Mouse (Mus musculus) cerebellum, adult 2 months (tissue): ENCODE measurements at regions not wholly inside any gene's neighbourhood (a gene's known extent, or its start where the extent isn't known, plus 50 kb on each side); places are given as distances from the start of the nearest gene placed in this dataset.

Experiments
- CTCF ChIP-seq: fragments of 200-500 bp; IDR thresholded peaks from 2 replicates; pipeline ENCODE4 v1.5.1; 2011; ENCODE audit warnings: low read depth, mild to moderate bottlenecking, control low read depth, low read length, moderate library complexity, borderline replicate concordance; ENCODE audit not compliant: insufficient read depth
- POLR2A ChIP-seq: fragments of 200-500 bp; IDR thresholded peaks from 2 replicates; pipeline ENCODE4 v1.6.1; 2011; ENCODE audit warnings: low read length, control low read depth, borderline replicate concordance; ENCODE audit not compliant: insufficient read depth

DNA sequence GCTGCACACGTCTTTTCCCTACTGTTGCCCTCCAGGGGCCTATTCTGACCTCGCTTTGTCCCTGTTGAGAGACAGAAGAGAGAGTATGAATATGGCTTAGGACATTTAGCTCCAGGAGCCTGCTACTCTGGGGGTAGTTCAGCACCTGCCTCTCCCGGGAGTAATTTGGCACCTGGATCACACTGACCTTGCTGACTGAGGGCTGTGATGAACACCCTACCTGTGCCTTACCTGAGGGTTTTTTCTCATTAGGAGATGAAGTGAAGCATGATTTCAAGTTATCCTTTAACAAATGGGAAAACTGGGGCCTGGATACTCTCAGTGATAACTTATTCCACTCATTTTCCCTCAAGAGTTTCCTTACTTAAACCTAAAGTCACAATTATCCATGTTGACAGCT lies 721.2 kb upstream of the Nr2f1 start:
- TF ChIP-seq POLR2A (no peak), CTCF (no peak)
